Mouse (Mus musculus) cerebellum, adult 18-20 months (tissue): ENCODE data around the gene Gm136.
"Not testable (repeated sequence)": the region's sequence is repeated elsewhere in the genome, so short reads cannot be mapped to it uniquely, and the experiment has no call there.

Experiments
- DNase-seq, 2 experiments: peaks; one replicate each; pipeline ENCODE4 v3.0.0; 2021

Gm136 gene

GRCm38 (mm10) chr4:34756163-34756562 lies at the start of gene Gm136:
Gm136 (minus strand) TSS chr4:34756263.
- no peak for DNase-seq

GRCm38 (mm10) chr4:34801166-34802034 lies 45.3 kb upstream of the Gm136 start:
- no peak for DNase-seq

GRCm38 (mm10) chr4:34798005-34798404 lies 41.9 kb upstream of the Gm136 start:
- no peak for DNase-seq

- DNase-seq = no peak
These were observed 41.4 kb upstream of the Gm136 start for GRCm38 (mm10) chr4:34797294-34797983.

GRCm38 (mm10) chr4:34796294-34796693 lies 40.2 kb upstream of the Gm136 start:
- DNase-seq = no peak

GRCm38 (mm10) chr4:34786476-34786875 lies 30.4 kb upstream of the Gm136 start:
- DNase-seq = no peak

GRCm38 (mm10) chr4:34785646-34786045 lies 29.6 kb upstream of the Gm136 start:
- DNase-seq = no peak

GRCm38 (mm10) chr4:34784865-34785264 lies 28.8 kb upstream of the Gm136 start:
- no peak for DNase-seq

GRCm38 (mm10) chr4:34782730-34783129 lies 26.7 kb upstream of the Gm136 start:
- DNase-seq = no peak

- DNase-seq = peak; percentile 89 to 95
These were observed 21.8 kb upstream of the Gm136 start, which contains the start of gene Smim8 for GRCm38 (mm10) chr4:34777677-34778527. Smim8 (minus strand) TSS chr4:34778423.

- no peak for DNase-seq
These were observed 15.7 kb upstream of the Gm136 start for GRCm38 (mm10) chr4:34771652-34772371.

- no peak for DNase-seq
These were observed 6.8 kb downstream of the Gm136 start for GRCm38 (mm10) chr4:34749236-34749635.

GRCm38 (mm10) chr4:34734461-34734860 lies 21.6 kb downstream of the Gm136 start:
- DNase-seq = no peak

GRCm38 (mm10) chr4:34733415-34733814 lies 22.6 kb downstream of the Gm136 start:
- not testable (repeated sequence) for DNase-seq

- peak; percentile 41 to 55 for DNase-seq
These were observed 26.2 kb downstream of the Gm136 start, which contains the start of gene Cfap206 for GRCm38 (mm10) chr4:34729851-34730341. Cfap206 (minus strand) TSS chr4:34730206.

GRCm38 (mm10) chr4:34725710-34726109 lies 30.4 kb downstream of the Gm136 start:
- not testable (repeated sequence) for DNase-seq

GRCm38 (mm10) chr4:34724306-34724705 lies 31.8 kb downstream of the Gm136 start:
- no peak for DNase-seq

GRCm38 (mm10) chr4:34723186-34723585 lies 32.9 kb downstream of the Gm136 start:
- no peak for DNase-seq

- DNase-seq = no peak
These were observed 35.8 kb downstream of the Gm136 start for GRCm38 (mm10) chr4:34720127-34720895.

- DNase-seq = no peak
These were observed 36.6 kb downstream of the Gm136 start for GRCm38 (mm10) chr4:34719421-34719820.

- no peak for DNase-seq
These were observed 41.0 kb downstream of the Gm136 start for GRCm38 (mm10) chr4:34715062-34715461.
